Mouse (Mus musculus) liver, embryonic 16.5 days (tissue): ENCODE results near the gene Gm11032. TPM values are rescaled to one million over a fixed set of nuclear protein-coding genes. Genes with fewer than 3 reads are reported as not detected.
A peak's percentile ranks its signal among the peaks of the same experiment; 100 is the strongest.
"Not testable (repeated sequence)": the region's sequence is repeated elsewhere in the genome, so short reads cannot be mapped to it uniquely, and the experiment has no call there.

ENCODE experiments used
- ATAC-seq: fragments of 200-750 bp; cut with Nextera tagmentation; 2 replicates; pipeline ENCODE4 v1.8.0; 2017; ENCODE audit warnings: low read depth, mild to moderate bottlenecking, moderate number of reproducible peaks, moderate library complexity
- H3K27ac ChIP-seq: fragments of 300-500 bp; sonication (generic); 2 replicates; pipeline ENCODE4 v1.5.1; 2014; ENCODE audit warnings: mild to moderate bottlenecking, low read length
- H3K27me3 ChIP-seq: fragments of 300-500 bp; sonication (generic); 2 replicates; pipeline ENCODE4 v1.6.1; 2014; ENCODE audit warnings: low read depth, low read length, mixed read lengths; ENCODE audit not compliant: control insufficient read depth, insufficient read depth
- H3K36me3 ChIP-seq: fragments of 300-500 bp; sonication (generic); 2 replicates; pipeline ENCODE4 v1.6.1; 2014; ENCODE audit warnings: mild to moderate bottlenecking; ENCODE audit not compliant: control insufficient read depth, insufficient read depth
- H3K4me1 ChIP-seq: fragments of 300-500 bp; sonication (generic); 2 replicates; pipeline ENCODE4 v1.6.1; 2014; ENCODE audit warnings: low read depth, low read length, mixed read lengths; ENCODE audit not compliant: control insufficient read depth
- H3K4me2 ChIP-seq: fragments of 300-500 bp; sonication (generic); 2 replicates; pipeline ENCODE4 v1.6.1; 2014; ENCODE audit warnings: low read depth, low read length, mixed read lengths
- H3K4me3 ChIP-seq: fragments of 300-500 bp; sonication (generic); 2 replicates; pipeline ENCODE4 v1.5.1; 2014; ENCODE audit warnings: low read depth, mild to moderate bottlenecking, low read length
- H3K9ac ChIP-seq: fragments of 300-500 bp; sonication (generic); 2 replicates; pipeline ENCODE4 v1.6.1; 2014; ENCODE audit warnings: low read depth, low read length
- H3K9me3 ChIP-seq: fragments of 300-500 bp; sonication (generic); replicated peaks from 2 replicates; pipeline ENCODE4 v1.6.1; 2016; ENCODE audit warnings: low read length; ENCODE audit not compliant: control insufficient read depth
- WGBS: fragments of 180-500 bp; shearing (Covaris S2); extraction: QIAGEN DNeasy Blood & Tissue Kit; methylation state at CpG from one replicate; pipeline ENCODE4 v1.1.7; 2014; ENCODE audit not compliant: insufficient replicate concordance; 5-methylcytosine and 5-hydroxymethylcytosine counted together
- polyA plus RNA-seq: library from polyadenylated mRNA; unstranded; fragments of >200 nt; fragmentation: Nextera tagmentation; extraction: Ambion mirVana; gene quantifications from 2 replicates; pipeline ENCODE4 v1.2.1, GENCODE M21; 2015

Gm11032 gene
- polyA plus RNA-seq, 1 experiment from 2014 or later = not detected

DNA sequence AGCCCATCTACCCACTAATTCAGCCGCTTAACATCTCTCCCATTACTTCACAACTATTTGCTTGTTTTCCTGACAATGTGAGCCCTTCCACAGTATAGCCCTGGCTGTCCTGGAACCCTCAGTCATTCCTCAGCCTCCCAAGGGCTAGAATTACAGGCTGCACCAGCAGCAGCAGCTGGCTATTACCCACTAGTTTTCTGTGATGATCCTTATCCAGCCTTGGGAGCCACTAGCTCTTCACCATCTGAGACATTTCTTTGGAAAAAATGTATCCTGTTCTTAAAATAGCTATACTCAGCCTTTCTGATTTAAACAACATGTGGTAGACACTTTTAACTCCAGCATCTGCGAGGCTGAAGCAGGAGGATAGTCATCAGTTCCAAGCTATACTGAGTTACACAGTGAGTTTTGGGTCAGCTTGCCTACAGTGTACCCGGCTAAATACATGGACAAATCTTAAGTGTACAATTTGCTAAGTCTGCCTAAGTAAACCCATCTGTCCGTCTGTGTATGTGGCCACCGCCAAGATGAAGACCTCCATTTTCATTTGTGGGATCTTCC lies 17.0 kb downstream of the Gm11032 start:
- Histone ChIP-seq H3K27ac (peak overlapping the region; percentile 91), H3K4me3 (peak overlapping the region; percentile 93), H3K9me3 (no peaks in the 10 kb centered on the region), H3K4me1 (peaks cover 29% of the 10 kb centered on the region), H3K36me3 (no peaks in the 10 kb centered on the region; the same call in 1 of the 2 replicates), H3K4me2 (peak overlapping the region; percentile 91), H3K9ac (peak overlapping the region; percentile 25; the same call in 1 of the 2 replicates), H3K27me3 (no peaks in the 10 kb centered on the region)
- no peak for ATAC-seq
- 44% methylated on average over 5 of the region's 5 CpGs for WGBS

DNA sequence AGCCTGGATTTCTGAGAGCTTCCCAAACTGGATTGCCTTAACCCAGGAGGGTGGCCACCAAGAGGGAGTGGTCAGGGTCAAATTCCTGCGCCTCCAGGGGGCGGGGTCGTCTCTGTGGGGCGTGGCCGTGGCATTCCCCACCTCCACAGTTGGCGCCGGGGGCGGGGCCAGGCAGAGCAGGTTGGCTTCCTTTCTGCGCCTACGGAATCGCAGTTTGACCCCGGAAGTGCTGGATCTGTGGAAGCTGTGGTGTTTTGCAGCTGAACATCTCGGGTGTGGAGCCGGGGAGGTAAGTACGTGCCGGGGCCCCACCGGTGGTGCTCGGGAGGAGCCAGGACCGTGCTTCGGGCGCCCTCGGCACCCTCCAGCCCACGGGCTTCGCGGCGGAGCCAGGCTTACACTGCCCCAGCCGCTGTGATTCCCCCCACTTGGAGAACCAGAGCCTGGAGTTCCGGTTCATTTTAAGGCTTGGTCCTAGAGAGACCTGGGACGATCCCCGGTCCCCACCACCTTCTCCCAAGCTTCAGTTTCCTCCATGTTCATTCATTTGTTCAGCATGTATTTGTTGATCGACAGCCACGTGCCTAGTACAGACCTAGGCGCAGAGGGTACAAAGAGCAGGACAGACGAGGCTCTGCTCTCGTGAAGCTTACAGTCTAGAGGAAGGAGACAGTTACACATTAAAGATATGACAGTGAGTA lies 17.8 kb downstream of the Gm11032 start, which contains the start of gene Ascc2:
TSS of gene Ascc2 (plus strand) at position 214 of the 701 bp plus-strand sequence.
- Histone ChIP-seq H3K27ac (peak within 1 kb of the TSS; percentile 91), H3K4me2 (peak within 1 kb of the TSS; percentile 91), H3K9ac (peak within 1 kb of the TSS; percentile 83), H3K27me3 (no peaks in the 10 kb centered on the region), H3K9me3 (no peaks in the 10 kb centered on the region), H3K4me1 (peaks cover 29% of the 10 kb centered on the region), H3K4me3 (peak within 1 kb of the TSS; percentile 93), H3K36me3 (no peaks in the 10 kb centered on the region; the same call in 1 of the 2 replicates)
- 0% methylated on average over 35 of the region's 35 CpGs for WGBS
- ATAC-seq = peak; percentile 90

DNA sequence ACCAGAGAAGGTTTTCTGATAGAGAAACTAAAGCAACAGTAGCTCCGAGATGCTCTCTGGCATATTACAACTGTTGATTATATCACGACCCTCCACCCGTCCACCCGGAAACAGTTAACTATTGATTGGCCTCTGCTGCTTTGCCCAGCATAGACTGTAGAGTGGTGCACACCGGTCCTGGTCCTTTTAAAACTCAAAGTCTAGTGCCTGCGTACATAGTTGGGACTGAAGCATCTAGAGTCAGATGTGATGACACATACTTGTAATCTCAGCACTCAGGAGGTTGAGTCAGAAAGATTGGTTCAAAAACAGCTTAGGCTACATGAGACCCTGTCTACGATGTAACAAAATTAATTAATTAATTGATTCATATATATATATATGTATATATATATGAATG lies 18.4 kb downstream of the Gm11032 start:
- Histone ChIP-seq H3K4me2 (peak overlapping the region; percentile 91), H3K9ac (peak overlapping the region; percentile 83), H3K36me3 (no peaks in the 10 kb centered on the region; the same call in 1 of the 2 replicates), H3K27ac (peak overlapping the region; percentile 91), H3K9me3 (no peaks in the 10 kb centered on the region), H3K4me3 (peak overlapping the region; percentile 93), H3K27me3 (no peaks in the 10 kb centered on the region), H3K4me1 (peaks cover 29% of the 10 kb centered on the region)
- 11% methylated on average over 7 of the region's 7 CpGs for WGBS
- ATAC-seq = peak; percentile 3; the same call in 1 of the 2 replicates

DNA sequence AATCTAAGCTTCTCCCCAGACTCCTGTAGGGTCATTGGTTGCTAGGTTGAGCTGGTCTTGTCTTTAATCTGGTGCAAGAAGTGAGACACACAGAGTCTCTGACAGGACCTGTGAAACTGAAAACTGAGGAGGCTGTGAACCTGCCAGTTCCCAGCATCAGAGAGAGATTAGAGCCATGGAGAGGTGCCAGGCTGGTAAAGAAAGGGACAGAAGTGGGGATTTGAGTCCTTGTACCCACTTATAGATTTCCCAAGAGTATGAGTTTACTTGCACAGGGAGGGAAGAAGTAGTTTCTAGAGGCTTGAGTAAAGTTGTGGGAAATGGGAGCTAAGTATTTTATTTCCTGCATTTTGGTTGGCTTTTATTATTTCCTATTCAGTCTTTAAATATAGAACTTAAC lies 21.3 kb downstream of the Gm11032 start:
- ATAC-seq = no peak
- Histone ChIP-seq H3K9me3 (no peaks in the 10 kb centered on the region), H3K9ac (no peak overlapping the region), H3K36me3 (no peaks in the 10 kb centered on the region; the same call in none of the 2 replicates), H3K4me3 (no peak overlapping the region), H3K4me2 (no peak overlapping the region), H3K27me3 (no peaks in the 10 kb centered on the region), H3K27ac (no peak overlapping the region), H3K4me1 (peaks cover 24% of the 10 kb centered on the region)

DNA sequence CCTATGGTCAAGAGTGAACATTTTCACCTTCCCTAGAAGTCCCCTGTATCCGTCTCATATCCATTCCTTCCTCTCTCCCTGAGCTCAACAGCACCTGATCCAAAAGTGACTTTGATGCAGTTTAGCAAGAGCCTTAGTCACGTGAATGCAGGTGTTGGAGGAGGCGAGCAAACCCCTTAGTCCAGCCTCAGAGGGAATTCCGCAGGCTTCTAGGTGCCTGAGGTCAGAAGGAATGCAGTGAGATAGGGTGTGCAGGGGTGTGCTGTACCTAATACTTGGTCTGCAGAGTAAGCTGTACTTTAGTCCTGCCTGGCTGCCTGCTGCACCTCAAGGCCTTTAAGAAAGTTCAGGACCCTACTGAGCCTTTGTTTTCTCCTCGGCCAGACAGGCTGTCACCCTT lies 23.9 kb downstream of the Gm11032 start:
- peaks cover 10% of the 10 kb centered on the region for H3K4me1 ChIP-seq
- H3K27me3 ChIP-seq = no peaks in the 10 kb centered on the region
- peaks cover 20% of the 10 kb centered on the region for H3K36me3 ChIP-seq
- H3K4me3 ChIP-seq = no peak overlapping the region
- no peak overlapping the region for H3K27ac ChIP-seq
- no peak for ATAC-seq
- H3K4me2 ChIP-seq = no peak overlapping the region
- H3K9me3 ChIP-seq = no peaks in the 10 kb centered on the region
- H3K9ac ChIP-seq = no peak overlapping the region
- WGBS = 72% methylated on average over 5 of the region's 5 CpGs

DNA sequence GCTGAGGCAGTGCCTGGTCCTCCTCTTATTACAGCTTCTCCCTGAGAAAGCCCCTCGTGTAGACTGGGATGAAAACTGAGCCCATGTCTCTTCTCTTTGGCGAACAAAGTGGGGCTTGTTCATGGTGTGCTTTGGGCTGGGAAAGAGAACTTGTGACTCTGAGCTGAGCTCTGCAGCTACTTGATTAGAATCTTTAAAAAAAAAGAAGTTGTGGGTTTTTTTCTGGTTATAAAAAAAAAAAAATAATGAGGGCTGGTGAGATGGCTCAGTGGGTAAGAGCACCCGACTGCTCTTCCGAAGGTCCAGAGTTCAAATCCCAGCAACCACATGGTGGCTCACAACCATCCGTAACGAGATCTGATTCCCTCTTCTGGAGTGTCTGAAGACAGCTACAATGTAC lies 25.3 kb downstream of the Gm11032 start:
- not testable (repeated sequence) for H3K9ac ChIP-seq, H3K4me2 ChIP-seq, H3K9me3 ChIP-seq, ATAC-seq, H3K4me3 ChIP-seq, H3K27me3 ChIP-seq, H3K27ac ChIP-seq, H3K4me1 ChIP-seq
- H3K36me3 ChIP-seq = peaks cover 28% of the 10 kb centered on the region
- WGBS = 80% methylated on average over 4 of the region's 6 CpGs

DNA sequence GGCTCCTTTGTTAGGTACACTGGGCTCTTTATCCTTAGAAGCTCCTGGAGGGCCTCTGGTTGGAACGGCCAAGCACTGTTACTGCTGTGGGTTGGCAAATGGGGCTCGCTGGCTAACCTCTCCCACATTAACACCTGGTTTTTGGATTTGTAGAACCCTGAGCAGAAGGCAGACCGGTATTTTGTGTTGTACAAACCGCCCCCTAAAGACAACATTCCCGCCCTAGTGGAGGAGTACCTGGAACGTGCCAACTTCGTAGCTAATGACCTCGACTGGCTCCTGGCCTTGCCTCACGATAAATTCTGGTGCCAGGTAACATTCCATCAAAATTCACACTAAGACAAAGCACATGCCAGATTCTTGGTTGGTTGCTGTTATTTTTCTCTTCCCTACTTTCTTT lies 26.5 kb downstream of the Gm11032 start:
- H3K4me2 ChIP-seq = no peak overlapping the region
- no peaks in the 10 kb centered on the region for H3K27me3 ChIP-seq
- H3K36me3 ChIP-seq = peaks cover 29% of the 10 kb centered on the region
- H3K27ac ChIP-seq = no peak overlapping the region
- ATAC-seq = no peak
- no peak overlapping the region for H3K4me3 ChIP-seq
- H3K4me1 ChIP-seq = no peaks in the 10 kb centered on the region
- 75% methylated on average over 9 of the region's 9 CpGs for WGBS
- H3K9me3 ChIP-seq = no peaks in the 10 kb centered on the region
- no peak overlapping the region for H3K9ac ChIP-seq

DNA sequence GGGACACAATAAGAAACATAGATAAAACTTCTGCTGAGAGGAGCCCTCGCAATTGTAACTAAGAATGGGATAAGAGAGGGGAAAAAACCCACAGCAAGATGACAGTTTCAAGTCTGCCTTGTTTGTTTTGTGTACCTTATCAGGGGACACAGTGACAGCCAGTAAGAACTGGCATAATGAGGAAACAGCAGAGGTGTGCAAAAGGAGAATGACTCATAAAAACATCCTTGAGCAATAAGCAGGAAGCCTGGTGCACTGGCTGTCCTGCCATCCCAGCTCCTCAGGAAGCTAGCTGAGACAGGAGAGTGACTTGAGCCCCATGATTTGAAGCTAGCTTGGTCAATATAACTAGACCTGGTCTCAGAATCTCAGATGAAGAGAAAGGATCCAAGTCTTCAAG lies 40.0 kb downstream of the Gm11032 start:
- Histone ChIP-seq H3K27ac (peak overlapping the region; percentile 65), H3K9ac (no peak overlapping the region; the same call in 1 of the 2 replicates), H3K27me3 (no peaks in the 10 kb centered on the region), H3K36me3 (peaks cover 7% of the 10 kb centered on the region), H3K4me2 (no peak overlapping the region), H3K4me1 (peaks cover 23% of the 10 kb centered on the region), H3K9me3 (no peaks in the 10 kb centered on the region), H3K4me3 (no peak overlapping the region)
- 24% methylated on average over 1 of the region's 1 CpGs for WGBS
- peak; percentile 51 for ATAC-seq

DNA sequence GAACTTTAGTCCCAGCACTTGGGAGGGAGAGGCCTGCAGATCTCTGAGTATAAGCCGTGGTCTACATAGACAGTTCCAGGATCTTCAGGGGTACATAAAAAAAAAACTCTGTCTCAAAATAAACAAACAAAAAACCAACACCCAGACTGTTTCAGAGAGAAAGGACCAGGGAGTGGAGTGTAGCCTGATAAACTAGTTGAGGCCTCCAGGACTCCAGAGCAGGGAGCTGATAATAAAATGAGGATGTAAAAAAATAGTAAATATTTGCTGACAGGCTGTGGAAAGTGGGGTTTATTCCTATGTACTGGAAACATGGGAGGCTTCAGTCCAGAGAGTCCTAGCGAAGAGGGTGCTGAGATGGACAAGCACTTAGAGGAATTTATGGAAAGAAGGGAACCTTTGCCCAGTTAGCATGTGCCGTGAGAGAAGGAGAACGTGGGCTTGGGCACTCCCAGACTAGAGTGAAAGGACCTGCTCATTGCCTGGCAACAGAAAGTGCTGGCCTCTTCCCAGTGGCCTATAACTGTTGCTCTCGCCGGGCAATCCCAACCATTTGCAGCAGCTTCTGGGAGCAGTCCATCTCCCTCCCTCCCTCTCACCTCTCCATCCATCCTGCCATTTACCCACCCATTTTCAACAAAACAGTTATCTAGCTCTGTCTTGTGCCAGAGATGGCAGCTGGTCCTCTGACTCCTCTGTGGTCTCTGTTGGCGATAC lies 40.6 kb downstream of the Gm11032 start:
- Histone ChIP-seq H3K27ac (peak overlapping the region; percentile 65), H3K9ac (peak overlapping the region; percentile 15; the same call in 1 of the 2 replicates), H3K4me3 (no peak overlapping the region), H3K36me3 (peaks cover 7% of the 10 kb centered on the region), H3K4me2 (no peak overlapping the region; the same call in 1 of the 2 replicates), H3K9me3 (no peaks in the 10 kb centered on the region), H3K27me3 (no peaks in the 10 kb centered on the region), H3K4me1 (peaks cover 23% of the 10 kb centered on the region)
- WGBS = 70% methylated on average over 7 of the region's 7 CpGs
- peak; percentile 69 for ATAC-seq
